Mouse (Mus musculus): ENCODE results near the gene Slc6a2. TPM values are rescaled to one million over a fixed set of nuclear protein-coding genes. Genes with fewer than 3 reads are reported as not detected.

Gene Slc6a2
- under 1 TPM; 0.05 to 0.19 (median 0.09) TPM for total RNA-seq (2022)

DNA sequence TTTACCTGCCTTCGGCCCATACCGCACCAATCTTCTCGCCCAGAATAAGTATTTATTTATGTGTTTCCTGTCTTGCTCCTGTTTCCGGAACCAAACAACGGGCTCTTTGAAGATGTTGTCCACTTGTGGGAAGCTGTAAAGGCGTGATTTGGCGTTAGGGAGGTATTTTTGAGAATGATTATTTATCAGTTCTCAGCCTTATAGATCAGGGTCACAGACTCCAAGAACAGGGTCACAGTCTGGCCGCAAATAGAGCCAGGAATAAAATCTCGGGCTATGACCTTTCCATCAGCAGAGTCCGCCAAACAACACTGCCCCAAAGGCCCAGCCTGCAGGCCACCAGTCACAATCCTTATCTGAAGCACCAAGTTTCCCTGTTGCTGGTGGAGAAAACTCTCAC is at the start of gene Slc6a2:
Slc6a2 (plus strand) TSS at position 301 of the 400 bp plus-strand sequence.
- no peak for DNase-seq (ENCODE audit: low spot score)

- DNase-seq (ENCODE audit: low spot score): no peak
These were observed 48.4 kb upstream of the Slc6a2 start for GRCm38 (mm10) chr8:92911477-92911876.

DNA sequence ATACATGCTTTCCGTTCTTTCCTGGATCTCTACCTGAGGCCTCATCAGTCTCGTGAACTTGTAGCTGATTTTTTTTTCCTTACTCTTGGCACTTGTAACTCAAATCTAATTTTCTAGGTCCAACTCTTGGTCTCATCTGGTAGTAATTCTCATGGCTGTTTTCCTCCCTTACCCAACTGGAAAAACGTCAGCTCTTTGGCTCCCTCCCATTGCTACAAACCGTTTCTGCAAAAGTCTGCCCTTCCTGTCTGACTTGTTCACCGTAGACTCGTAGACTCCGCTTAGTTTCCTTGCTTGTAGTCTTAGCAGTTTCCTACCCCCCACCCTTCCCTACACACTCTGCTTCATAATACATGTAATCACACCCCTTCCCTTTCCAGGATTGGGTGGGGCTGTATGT is 46.5 kb upstream of the Slc6a2 start:
- no peak for DNase-seq (ENCODE audit: low spot score)

- no peak for DNase-seq (ENCODE audit: low spot score)
These were observed 43.8 kb upstream of the Slc6a2 start for GRCm38 (mm10) chr8:92916082-92916481.

- DNase-seq (ENCODE audit: low spot score): no peak
These were observed 38.1 kb upstream of the Slc6a2 start for GRCm38 (mm10) chr8:92921768-92922167.

DNA sequence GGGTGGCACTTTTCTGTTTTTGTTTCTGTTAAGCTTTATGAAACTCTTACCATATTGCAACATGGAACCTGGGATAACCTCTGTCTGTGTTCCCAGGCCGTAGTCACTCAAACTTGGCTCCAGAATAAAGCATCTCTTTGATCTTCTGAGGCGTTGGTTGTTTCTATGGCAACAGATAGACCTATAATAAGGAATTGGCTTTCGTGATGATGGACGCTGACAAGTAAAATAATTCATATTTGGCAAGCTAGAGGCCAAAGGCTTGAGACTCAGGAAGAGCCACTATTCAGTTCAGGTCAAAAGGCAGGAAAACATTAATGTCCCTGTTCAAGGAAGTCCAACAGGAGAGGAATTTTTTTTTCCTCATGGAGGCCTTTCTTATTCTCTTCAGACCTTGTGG is 30.9 kb upstream of the Slc6a2 start:
- no peak for DNase-seq (ENCODE audit: low spot score)

DNA sequence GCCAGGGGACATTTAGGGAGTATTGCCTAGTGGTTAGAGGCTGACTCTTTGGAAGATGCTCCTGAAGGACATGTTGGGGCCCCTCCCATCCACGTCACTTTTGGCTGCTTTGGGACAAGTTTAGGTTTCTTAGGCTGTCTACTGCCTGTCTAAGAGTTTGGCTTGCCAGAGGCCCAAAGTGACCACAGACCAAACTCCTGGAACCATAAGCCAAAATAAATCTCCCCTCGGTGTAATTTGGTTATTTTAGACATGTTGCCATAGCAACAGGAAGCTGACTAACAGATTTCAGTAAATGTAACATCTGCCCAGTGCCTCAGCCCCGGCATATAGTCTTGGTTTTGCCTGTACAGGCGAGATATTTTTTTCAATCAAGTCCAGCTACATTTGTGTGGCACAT is 21.8 kb upstream of the Slc6a2 start:
- DNase-seq (ENCODE audit: low spot score): no peak

- DNase-seq (ENCODE audit: low spot score): no peak
These were observed 10.8 kb upstream of the Slc6a2 start for GRCm38 (mm10) chr8:92949071-92949470.

- DNase-seq (ENCODE audit: low spot score): no peak
These were observed 9.1 kb upstream of the Slc6a2 start for GRCm38 (mm10) chr8:92950639-92951371.

DNA sequence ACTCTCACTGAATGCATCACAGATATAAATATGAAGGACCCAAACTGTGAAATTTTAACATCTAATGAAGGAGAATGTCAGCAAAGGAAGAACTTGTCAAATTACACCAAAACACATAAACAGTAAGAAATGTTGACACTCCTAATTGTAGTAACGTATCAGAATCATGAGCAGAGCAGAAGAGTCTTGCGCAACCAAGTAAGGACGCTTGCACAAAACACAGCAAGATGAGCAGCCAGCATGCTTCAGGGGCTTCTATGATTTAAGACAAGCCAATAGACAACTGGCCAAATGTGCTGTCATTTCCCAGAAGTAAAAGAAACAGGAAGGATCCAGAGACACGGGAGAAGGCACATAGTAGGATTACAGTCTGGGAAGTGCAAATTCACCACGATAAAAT is 5.8 kb upstream of the Slc6a2 start:
- DNase-seq (ENCODE audit: low spot score): no peak

DNA sequence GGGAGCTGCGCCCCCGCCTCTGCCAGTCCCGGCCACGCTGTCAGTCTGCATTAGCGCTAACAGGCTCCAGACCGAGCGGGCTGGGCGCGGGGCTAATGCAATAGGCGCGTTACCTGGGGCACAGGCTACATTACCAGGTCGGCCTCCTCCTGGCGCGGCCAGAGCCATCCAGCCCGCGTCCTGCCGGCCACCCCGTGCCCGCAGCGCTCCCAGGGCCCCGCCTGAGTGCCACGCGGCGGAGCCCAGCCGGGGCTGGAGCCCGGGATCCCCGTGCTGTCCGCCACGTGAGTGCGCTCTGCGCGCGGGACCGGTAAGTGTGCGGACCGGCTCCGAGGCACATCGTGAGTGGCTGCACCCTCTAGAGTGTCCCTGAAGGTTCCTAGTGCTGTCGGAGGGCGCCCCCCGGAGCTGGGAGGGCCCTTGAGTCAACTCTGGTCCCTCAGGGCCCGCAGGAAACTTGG is 602 bp downstream of the Slc6a2 start:
- DNase-seq (ENCODE audit: low spot score): no peak

- DNase-seq (ENCODE audit: low spot score): no peak
These were observed 1.2 kb downstream of the Slc6a2 start for GRCm38 (mm10) chr8:92961088-92961487.

DNA sequence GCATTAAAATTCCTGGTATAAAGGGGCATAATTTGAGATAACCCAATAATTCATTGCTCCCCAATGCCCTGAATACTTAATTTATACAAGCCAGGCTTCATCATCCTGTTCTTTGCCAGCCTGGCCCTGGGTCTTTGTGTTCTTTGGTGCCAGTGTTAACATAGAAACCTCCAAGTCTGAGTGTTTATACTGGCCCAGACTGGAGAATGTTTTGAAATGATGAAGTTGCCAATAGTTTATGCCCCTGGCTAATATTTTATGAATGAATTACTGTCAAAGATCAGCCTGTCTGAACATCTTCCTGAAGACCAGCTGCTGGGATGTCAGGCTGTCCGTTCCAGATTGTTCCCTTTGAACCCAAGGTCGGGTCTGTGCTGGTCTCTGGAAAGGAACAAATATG is 4.7 kb downstream of the Slc6a2 start:
- DNase-seq (ENCODE audit: low spot score): no peak

- peak; percentile 79 for DNase-seq (ENCODE audit: low spot score)
These were observed 13.1 kb downstream of the Slc6a2 start for GRCm38 (mm10) chr8:92972949-92973348.

GRCm38 (mm10) chr8:92976656-92977055 is 16.8 kb downstream of the Slc6a2 start:
- no peak for DNase-seq (ENCODE audit: low spot score)

DNA sequence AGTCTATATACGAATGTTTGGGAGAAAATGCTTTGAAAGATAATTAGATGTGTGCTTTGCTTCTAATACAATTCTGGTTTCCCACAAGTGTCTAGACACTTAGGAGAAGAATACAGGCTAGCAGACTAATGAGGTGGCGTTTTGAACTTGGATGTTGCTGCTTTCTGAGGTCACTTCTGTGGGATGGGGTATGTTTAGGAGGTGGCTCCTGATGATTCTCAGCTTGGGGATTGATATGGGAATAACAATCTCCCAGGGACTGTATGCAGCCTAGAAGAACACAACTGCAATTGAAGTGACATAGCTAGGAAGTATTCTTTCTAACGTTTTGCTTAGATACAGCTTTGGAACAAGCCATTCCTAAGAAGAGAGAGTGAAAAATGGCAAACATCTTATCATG is 22.6 kb downstream of the Slc6a2 start:
- DNase-seq (ENCODE audit: low spot score): no peak

GRCm38 (mm10) chr8:92984376-92984775 is 24.5 kb downstream of the Slc6a2 start:
- no peak for DNase-seq (ENCODE audit: low spot score)

DNA sequence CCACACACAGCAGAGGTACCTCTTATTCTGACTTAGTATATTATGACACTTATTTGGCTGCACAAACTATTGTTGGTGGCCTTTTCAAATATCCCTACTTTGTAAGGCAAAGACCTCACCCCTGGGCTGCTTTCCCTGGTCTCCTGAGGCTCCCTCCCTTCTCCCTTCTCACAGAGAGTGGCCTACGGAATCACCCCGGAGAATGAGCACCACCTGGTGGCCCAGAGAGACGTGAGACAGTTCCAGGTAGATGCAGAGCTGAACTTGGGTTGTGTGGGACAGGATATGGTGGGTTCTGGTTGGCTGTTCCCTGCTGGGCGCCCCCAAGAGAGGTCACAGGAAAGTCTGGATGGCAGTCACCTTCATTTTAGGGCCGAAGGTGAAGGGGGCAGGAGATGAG is 37.0 kb downstream of the Slc6a2 start:
- DNase-seq (ENCODE audit: low spot score): peak; percentile 31

- DNase-seq (ENCODE audit: low spot score): peak; percentile 63
These were observed 38.7 kb downstream of the Slc6a2 start for GRCm38 (mm10) chr8:92998600-92998999.

DNA sequence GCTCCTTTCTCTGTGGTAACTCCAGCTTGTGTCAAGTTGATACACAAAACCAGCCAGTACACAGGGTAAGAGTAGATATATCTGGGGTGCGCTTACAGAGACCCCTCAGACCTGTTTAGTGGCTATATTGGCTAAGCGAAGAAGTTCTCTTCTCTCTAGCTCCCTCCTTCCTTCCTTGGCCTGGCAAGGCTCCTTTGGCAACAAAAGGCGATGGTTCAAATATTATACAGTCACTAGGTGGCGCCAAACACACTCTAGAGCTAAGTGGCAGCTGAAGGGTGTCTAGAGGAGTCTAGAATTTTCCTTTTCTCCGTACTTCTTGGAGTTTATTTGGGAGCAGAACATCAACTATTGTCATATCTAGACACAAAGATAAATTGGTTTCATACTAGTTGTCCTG is 50.4 kb downstream of the Slc6a2 start:
- DNase-seq (ENCODE audit: low spot score): peak; percentile 43

DNA sequence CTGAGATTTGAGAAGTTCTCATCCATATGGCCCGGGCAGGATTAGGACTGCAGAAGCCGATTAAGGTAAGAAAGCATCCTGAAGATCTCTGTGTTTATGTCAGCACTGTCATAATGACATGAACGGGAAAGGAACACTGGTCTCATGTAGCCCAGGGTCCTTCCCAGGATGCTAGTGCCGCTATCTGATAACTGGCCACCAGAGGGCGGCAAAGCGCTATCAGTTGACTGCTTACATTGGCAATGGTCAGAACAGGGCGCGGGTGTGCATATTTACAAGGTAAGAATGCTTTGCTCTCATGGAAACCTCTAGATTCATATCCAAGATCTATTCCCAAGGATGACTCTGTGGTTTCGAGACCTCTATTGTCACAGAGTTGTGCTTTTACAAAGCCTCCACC is 51.6 kb downstream of the Slc6a2 start:
- DNase-seq (ENCODE audit: low spot score): peak; percentile 81

GRCm38 (mm10) chr8:93012226-93012625 is 52.3 kb downstream of the Slc6a2 start:
- DNase-seq (ENCODE audit: low spot score): no peak

DNA sequence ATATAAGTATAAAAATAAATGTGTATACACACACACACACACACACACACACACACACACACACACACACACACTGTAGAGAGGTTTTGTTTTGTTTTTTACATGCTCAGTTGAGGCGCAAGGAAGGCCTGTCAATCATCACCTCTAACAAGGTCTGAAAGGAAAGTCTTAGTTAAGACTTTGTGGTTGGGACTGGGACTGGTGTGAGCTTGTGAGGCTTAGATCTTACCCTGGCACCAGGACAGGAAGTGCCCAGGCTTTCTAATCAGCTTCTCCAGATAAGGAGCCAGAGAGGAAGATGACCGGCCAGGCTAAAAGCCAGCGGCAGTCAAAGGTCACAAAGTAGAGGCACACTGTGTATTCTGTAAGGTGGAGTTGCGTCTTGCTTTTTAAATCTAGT is 54.4 kb downstream of the Slc6a2 start:
- DNase-seq (ENCODE audit: low spot score): no peak

- DNase-seq (ENCODE audit: low spot score): no peak
These were observed 61.9 kb downstream of the Slc6a2 start for GRCm38 (mm10) chr8:93021738-93022137.
